Mouse (Mus musculus) liver, embryonic 11.5 days (tissue): Measurements from ENCODE around the gene Fam13c. TPM values are rescaled to one million over a fixed set of nuclear protein-coding genes. Genes with fewer than 3 reads are reported as not detected.

Experiments
- ATAC-seq: fragments of 200-750 bp; cut with Nextera tagmentation; replicated peaks from 2 replicates; pipeline ENCODE4 v1.8.0; 2017; ENCODE audit warnings: moderate number of reproducible peaks, mild to moderate bottlenecking, moderate TSS enrichment, moderate library complexity; ENCODE audit not compliant: low FRiP score
- DNase-seq: peaks from one replicate; pipeline ENCODE4 v3.0.0-alpha.2; 2017; ENCODE audit warnings: low spot score
- H3K27ac ChIP-seq: fragments of 300-500 bp; sonication (generic); 2 replicates; pipeline ENCODE4 v1.5.1; 2014; ENCODE audit warnings: mild to moderate bottlenecking, low read depth, low read length, control low read depth
- H3K27me3 ChIP-seq: fragments of 300-500 bp; sonication (generic); replicated peaks from 2 replicates; pipeline ENCODE4 v1.6.1; 2014; ENCODE audit warnings: low read length, mixed read lengths; ENCODE audit not compliant: control insufficient read depth, insufficient read depth
- H3K36me3 ChIP-seq: fragments of 300-500 bp; sonication (generic); 2 replicates; pipeline ENCODE4 v1.6.1; 2014; ENCODE audit warnings: mild to moderate bottlenecking, low read length, moderate library complexity, mixed read lengths; ENCODE audit not compliant: control insufficient read depth, insufficient read depth
- H3K4me1 ChIP-seq: fragments of 300-500 bp; sonication (generic); replicated peaks from 2 replicates; pipeline ENCODE4 v1.6.1; 2014; ENCODE audit warnings: low read length, mixed read lengths; ENCODE audit not compliant: control insufficient read depth, insufficient read depth
- H3K4me2 ChIP-seq: fragments of 300-500 bp; sonication (generic); 2 replicates; pipeline ENCODE4 v1.6.1; 2014; ENCODE audit warnings: mild to moderate bottlenecking, control low read depth, moderate library complexity
- H3K4me3 ChIP-seq: fragments of 300-500 bp; sonication (generic); 2 replicates; pipeline ENCODE4 v1.5.1; 2014; ENCODE audit warnings: low read depth, low read length, control low read depth
- H3K9ac ChIP-seq: fragments of 300-500 bp; sonication (generic); 2 replicates; pipeline ENCODE4 v1.6.1; 2014; ENCODE audit warnings: low read depth, low read length, control low read depth
- H3K9me3 ChIP-seq: fragments of 300-500 bp; sonication (generic); 2 replicates; pipeline ENCODE4 v1.6.1; 2016; ENCODE audit warnings: low read length, inconsistent platforms, mixed read lengths; ENCODE audit not compliant: control insufficient read depth
- WGBS: fragments of 180-500 bp; shearing (Covaris S2); extraction: QIAGEN DNeasy Blood & Tissue Kit; methylation state at CpG from one replicate; pipeline ENCODE4 v1.1.7; 2014; 5-methylcytosine and 5-hydroxymethylcytosine counted together
- polyA plus RNA-seq: library from polyadenylated mRNA; unstranded; fragments of >200 nt; fragmentation: Nextera tagmentation; extraction: Ambion mirVana; gene quantifications from 2 replicates; pipeline ENCODE4 v1.2.1, GENCODE M21; 2014

Gene Fam13c
- polyA plus RNA-seq, 1 experiment from 2014 or later = 1.8 TPM

- 53% methylated on average over 4 of the region's 4 CpGs for WGBS
Observed at GRCm38 (mm10) chr10:70447787-70448186, 7.5 kb downstream of the Fam13c start.

GRCm38 (mm10) chr10:70449206-70449605 lies 8.9 kb downstream of the Fam13c start:
- WGBS = 21% methylated on average over 8 of the region's 8 CpGs
- Histone ChIP-seq H3K4me2 (no peak overlapping the region), H3K27ac (no peak overlapping the region), H3K9ac (no peak overlapping the region), H3K9me3 (no peaks in the 10 kb centered on the region), H3K27me3 (no peaks in the 10 kb centered on the region), H3K4me3 (no peak overlapping the region), H3K36me3 (no peaks in the 10 kb centered on the region), H3K4me1 (no peaks in the 10 kb centered on the region)
- DNase-seq = no peak
- no peak for ATAC-seq

More at GRCm38 (mm10) chr10:70447787-70448186, 7.5 kb downstream of the Fam13c start:
- H3K4me3 ChIP-seq = no peak overlapping the region
- no peak overlapping the region for H3K9ac ChIP-seq
- H3K27me3 ChIP-seq = no peaks in the 10 kb centered on the region
- H3K4me1 ChIP-seq = no peaks in the 10 kb centered on the region
- no peak for ATAC-seq
- no peaks in the 10 kb centered on the region for H3K36me3 ChIP-seq
- H3K27ac ChIP-seq = no peak overlapping the region
- H3K4me2 ChIP-seq = no peak overlapping the region
- H3K9me3 ChIP-seq = no peaks in the 10 kb centered on the region
- DNase-seq = no peak

GRCm38 (mm10) chr10:70455886-70456305 lies 15.6 kb downstream of the Fam13c start:
- Histone ChIP-seq H3K27ac (no peak overlapping the region), H3K27me3 (no peaks in the 10 kb centered on the region), H3K4me1 (no peaks in the 10 kb centered on the region), H3K9me3 (no peaks in the 10 kb centered on the region; the same call in 1 of the 2 replicates), H3K36me3 (no peaks in the 10 kb centered on the region), H3K4me3 (no peak overlapping the region), H3K4me2 (no peak overlapping the region), H3K9ac (no peak overlapping the region)
- ATAC-seq = no peak
- DNase-seq = no peak
- 85% methylated on average over 8 of the region's 8 CpGs for WGBS

- ATAC-seq (no peak), DNase-seq (no peak)
- Histone ChIP-seq H3K9me3 (no peaks in the 10 kb centered on the region; the same call in 1 of the 2 replicates), H3K4me2 (no peak overlapping the region), H3K27ac (no peak overlapping the region), H3K9ac (no peak overlapping the region), H3K36me3 (no peaks in the 10 kb centered on the region), H3K4me3 (no peak overlapping the region), H3K4me1 (no peaks in the 10 kb centered on the region), H3K27me3 (no peaks in the 10 kb centered on the region)
- 72% methylated on average over 11 of the region's 11 CpGs for WGBS
Observed at GRCm38 (mm10) chr10:70458574-70459263, 18.4 kb downstream of the Fam13c start.

GRCm38 (mm10) chr10:70465638-70466037 lies 25.4 kb downstream of the Fam13c start:
- Histone ChIP-seq H3K36me3 (no peaks in the 10 kb centered on the region), H3K27ac (no peak overlapping the region), H3K27me3 (no peaks in the 10 kb centered on the region), H3K4me3 (no peak overlapping the region), H3K9ac (no peak overlapping the region), H3K4me1 (no peaks in the 10 kb centered on the region), H3K4me2 (no peak overlapping the region), H3K9me3 (no peaks in the 10 kb centered on the region)
- ATAC-seq (no peak), DNase-seq (no peak)
- WGBS = 80% methylated on average over 7 of the region's 7 CpGs

GRCm38 (mm10) chr10:70470836-70471235 lies 30.6 kb downstream of the Fam13c start:
- no peak overlapping the region for H3K4me3 ChIP-seq
- H3K27me3 ChIP-seq = no peaks in the 10 kb centered on the region
- no peaks in the 10 kb centered on the region; the same call in 1 of the 2 replicates for H3K9me3 ChIP-seq
- WGBS = 55% methylated on average over 1 of the region's 1 CpGs
- no peaks in the 10 kb centered on the region for H3K36me3 ChIP-seq
- H3K4me2 ChIP-seq = no peak overlapping the region
- H3K4me1 ChIP-seq = no peaks in the 10 kb centered on the region
- H3K9ac ChIP-seq = no peak overlapping the region
- no peak overlapping the region for H3K27ac ChIP-seq
- ATAC-seq (no peak), DNase-seq (no peak)

- H3K4me3 ChIP-seq = no peak overlapping the region
- no peaks in the 10 kb centered on the region; the same call in 1 of the 2 replicates for H3K9me3 ChIP-seq
- H3K9ac ChIP-seq = no peak overlapping the region
- no peaks in the 10 kb centered on the region for H3K36me3 ChIP-seq
- no peak for DNase-seq
- no peak overlapping the region for H3K4me2 ChIP-seq
- H3K27me3 ChIP-seq = no peaks in the 10 kb centered on the region
- WGBS = 93% methylated on average over 10 of the region's 10 CpGs
- H3K4me1 ChIP-seq = no peaks in the 10 kb centered on the region
- ATAC-seq = no peak
- H3K27ac ChIP-seq = no peak overlapping the region
Observed at GRCm38 (mm10) chr10:70477741-70478145, 37.5 kb downstream of the Fam13c start.

- WGBS = 81% methylated on average over 6 of the region's 6 CpGs
- no peak overlapping the region for H3K4me3 ChIP-seq
- H3K27ac ChIP-seq = no peak overlapping the region
- H3K9ac ChIP-seq = no peak overlapping the region
- DNase-seq (no peak), ATAC-seq (no peak)
- no peaks in the 10 kb centered on the region for H3K9me3 ChIP-seq
- no peak overlapping the region for H3K4me2 ChIP-seq
- no peaks in the 10 kb centered on the region for H3K4me1 ChIP-seq
- no peaks in the 10 kb centered on the region for H3K27me3 ChIP-seq
- H3K36me3 ChIP-seq = no peaks in the 10 kb centered on the region
Observed at GRCm38 (mm10) chr10:70483736-70484135, 43.5 kb downstream of the Fam13c start.

- no peaks in the 10 kb centered on the region for H3K27me3 ChIP-seq
- no peaks in the 10 kb centered on the region for H3K4me1 ChIP-seq
- H3K36me3 ChIP-seq = no peaks in the 10 kb centered on the region
- H3K9ac ChIP-seq = no peak overlapping the region
- 41% methylated on average over 7 of the region's 7 CpGs for WGBS
- DNase-seq (no peak), ATAC-seq (no peak)
- H3K4me3 ChIP-seq = no peak overlapping the region
- no peaks in the 10 kb centered on the region for H3K9me3 ChIP-seq
- H3K27ac ChIP-seq = no peak overlapping the region
- no peak overlapping the region for H3K4me2 ChIP-seq
Observed at GRCm38 (mm10) chr10:70484568-70485286, 44.4 kb downstream of the Fam13c start.
